Mouse (Mus musculus) retina, embryonic 14.5 days (tissue): ENCODE data around the gene Tspan14.
A peak's percentile ranks its signal among the peaks of the same experiment; 100 is the strongest.

Experiments used
- DNase-seq: peaks from one replicate; pipeline ENCODE4 v3.0.0-alpha.2; 2015; ENCODE audit warnings: low spot score

Gene Tspan14

DNA sequence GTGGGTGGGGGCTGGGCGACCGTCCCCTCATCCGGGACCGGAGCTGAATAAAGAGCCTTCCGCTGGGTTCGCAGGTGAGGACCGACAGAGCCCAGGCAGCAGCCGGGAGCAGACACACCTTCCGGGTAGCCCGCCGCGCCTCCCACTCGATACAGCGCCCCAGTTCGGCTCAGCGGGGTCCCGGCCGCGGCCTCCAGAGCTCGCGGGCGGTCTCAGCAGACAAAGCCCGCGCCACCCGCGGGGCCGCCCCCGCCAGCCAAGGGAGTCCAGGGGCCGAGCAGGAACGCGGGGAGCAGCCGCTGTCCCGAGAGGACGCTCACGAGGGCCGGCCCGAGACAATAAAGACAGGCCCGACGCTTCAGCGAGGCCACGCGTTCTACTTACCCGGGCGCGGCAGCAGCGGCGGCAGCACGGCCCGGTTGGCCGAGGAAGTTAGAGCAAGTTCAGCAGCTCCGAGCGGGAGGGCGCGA lies at the start of gene Tspan14:
TSS of gene Tspan14 (minus strand) at position 416 of the 470 bp plus-strand sequence.
- DNase-seq = no peak

DNA sequence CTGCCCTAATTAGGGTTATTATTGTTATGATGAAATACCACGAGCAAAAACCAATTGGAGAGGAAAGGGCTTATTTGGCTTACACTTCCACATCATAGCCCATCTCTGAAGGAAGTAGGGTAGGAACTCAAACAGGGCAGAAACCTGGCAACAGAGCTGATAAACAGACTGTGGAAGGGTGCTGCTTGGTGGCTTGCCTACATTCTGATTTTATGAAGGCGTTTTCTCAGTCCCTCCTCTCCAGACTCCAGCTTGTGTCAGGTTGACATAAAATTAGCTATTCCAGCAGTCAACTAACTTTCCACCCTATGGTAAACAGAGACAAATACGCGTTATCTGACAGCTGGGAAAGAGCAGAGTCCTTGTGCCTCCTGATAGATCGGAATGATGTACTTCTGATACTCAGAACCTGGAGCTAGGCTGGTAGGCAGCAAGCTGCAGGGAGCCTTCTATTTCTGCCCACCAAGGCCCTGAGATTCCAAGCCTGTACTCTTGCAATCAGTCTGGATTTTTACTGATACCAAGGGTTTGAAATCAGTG lies 48.2 kb upstream of the Tspan14 start:
- no peak for DNase-seq

DNA sequence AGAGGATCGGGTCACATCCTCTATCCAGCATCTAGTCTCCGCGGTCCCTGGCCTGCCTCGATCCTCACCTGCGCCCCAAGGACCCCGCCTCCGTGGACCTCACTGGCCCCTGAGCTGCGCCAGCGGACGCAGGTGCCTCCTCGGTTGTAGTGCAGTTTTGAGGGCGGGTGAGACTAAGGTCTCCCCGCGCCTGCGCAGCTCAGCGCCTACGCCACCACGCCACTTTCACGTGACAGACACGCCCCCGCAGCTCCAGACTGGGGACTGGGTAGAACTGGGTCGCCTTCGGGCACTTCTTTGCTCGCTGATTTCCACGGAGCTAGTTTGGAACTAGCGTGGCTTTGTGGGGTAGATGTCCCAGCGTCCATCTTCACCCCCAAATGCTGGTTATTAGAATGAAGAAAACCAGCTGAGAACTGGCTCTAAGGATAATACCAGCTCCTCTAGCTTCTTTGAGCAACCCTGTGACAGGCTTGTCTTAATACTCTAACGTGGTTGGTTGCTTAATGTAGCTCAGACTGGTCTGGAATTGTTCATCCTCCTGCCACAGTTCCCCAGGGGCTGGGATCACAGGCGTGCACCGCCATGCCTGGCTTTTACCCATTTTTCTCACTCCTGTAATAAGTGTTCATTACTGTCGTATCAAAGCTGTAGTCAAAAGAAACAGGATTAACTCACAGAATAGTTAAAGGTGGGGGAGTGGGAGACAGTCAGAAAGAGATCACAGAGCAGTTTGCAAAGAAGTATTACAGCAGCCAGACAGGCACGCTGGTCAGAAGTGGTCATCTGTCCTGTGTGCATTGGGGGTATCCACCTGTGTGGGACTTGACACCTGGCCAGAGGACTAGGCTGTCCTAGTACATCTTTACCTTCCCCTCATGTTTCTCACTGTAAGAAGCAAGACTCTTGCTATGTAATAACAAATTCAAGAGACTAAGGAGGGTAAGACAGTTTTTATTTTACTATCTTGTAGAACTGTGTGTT lies 47.3 kb upstream of the Tspan14 start, which contains the start of gene Fam213a:
TSS of gene Fam213a (minus strand) at position 159 of the 984 bp plus-strand sequence.
- DNase-seq = peak; percentile 91

DNA sequence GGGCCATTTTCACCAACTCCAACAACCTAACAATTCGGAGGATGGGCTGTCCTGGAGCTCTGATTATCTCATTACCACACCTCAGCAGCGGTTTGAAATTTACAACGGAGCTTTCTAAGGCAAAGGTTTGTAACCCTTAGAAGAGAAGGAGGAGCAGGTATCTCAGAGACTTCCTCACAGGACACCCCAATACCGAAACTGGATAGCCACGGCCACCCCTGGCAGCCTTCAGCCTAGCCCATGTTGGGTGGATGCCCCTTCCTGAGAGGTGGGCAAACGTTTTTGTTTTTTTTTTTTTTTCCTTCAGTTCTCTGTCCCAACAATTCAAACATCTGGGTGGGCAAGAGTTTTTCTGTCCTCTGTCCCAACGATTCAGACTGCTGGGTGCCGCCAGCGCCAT lies 46.5 kb upstream of the Tspan14 start:
- no peak for DNase-seq

DNA sequence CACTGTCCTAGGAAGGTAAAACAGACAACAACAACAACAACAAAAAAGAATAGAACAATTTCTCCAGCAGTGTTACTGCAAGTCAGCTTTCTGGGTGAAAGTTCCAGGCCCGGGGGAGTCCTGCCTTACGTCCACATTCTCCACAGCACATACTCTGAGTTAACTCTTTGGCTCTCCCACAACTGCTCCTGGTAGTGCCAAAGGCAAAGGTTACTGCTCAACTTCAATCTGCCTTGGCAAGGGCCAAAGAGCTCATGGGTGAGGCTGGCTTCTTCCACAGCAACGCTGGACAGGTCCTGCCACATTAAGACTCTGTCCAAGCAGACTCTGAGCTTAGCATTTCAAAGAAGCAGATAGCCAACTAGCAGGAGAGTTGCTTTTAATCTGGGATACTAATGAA lies 45.3 kb upstream of the Tspan14 start:
- no peak for DNase-seq

DNA sequence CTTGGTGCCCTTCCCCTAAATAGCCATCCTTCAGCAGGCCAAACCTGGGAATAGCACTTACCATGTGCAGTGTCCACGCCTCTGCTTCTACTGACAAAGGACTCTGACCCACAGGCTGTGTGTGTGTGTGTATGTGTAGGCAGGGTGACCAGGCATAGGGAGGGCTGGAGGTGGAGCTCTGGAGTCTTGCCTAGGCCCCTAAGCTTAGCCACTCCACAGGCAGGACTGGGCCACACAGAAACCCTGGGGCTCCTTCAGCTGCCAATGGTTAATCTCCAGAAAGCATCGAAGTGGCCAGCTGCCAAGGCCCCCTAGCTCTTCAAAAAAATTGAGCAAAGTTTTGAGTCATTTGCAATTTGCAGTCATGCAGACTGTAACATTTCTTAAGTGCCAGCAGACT lies 41.5 kb upstream of the Tspan14 start:
- no peak for DNase-seq

DNA sequence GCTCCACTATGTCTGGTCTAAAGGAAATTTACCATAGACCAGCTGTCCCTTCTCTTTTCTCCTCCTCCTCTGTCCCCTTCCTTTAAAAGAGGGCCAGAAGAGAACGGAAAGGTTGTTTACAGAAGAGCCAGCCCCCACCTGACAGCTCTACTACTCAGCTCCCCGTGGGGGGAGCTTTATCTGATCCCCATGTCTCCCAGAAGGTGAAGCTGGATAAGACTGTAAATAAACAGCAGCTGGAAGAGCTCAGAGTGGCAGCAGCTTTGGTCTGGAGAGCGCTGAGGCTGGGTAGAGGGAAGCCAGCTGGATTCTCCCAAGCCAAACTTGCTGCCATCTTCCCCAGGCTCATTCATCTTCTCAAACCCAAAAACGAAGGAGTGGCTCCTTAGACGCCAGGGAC lies 41.0 kb upstream of the Tspan14 start:
- DNase-seq = no peak

DNA sequence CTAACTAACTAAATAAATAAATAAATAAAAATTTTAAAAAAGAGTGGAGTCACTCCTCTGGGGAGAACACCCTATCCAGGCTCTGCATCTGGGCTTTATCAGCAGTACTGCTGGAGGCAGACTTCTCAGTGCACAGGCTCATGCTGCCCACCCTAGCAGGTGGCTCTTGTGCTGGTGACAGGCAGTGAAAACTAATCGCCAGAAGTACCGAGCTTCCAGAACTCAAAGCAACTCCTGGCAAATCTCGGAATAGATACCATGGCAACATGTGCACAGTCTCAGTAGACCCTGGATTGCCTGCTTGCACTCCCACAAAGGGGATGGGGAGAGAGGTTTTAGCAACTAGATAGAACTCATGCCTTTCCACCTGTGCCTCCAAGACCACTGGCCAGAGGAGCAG lies 40.3 kb upstream of the Tspan14 start:
- no peak for DNase-seq

DNA sequence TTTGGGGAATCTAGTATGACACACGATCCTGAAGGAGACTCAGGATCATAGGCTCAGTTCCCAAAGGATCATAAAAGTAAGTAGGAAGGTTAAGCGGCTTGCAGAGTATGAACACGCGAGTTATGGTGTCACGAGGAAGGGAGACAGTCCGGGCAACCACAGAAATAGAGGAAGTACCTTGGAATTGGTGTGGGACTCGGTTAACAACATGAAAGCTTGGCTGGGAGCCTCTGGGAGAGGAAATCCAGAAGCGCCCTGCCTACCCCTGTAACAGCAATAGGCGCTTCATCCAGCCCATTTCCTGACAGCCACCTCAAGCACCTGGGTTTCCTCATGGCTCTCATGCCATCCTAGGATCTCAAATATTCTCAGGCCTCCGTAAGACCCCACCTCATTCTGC lies 39.7 kb upstream of the Tspan14 start:
- DNase-seq = no peak

DNA sequence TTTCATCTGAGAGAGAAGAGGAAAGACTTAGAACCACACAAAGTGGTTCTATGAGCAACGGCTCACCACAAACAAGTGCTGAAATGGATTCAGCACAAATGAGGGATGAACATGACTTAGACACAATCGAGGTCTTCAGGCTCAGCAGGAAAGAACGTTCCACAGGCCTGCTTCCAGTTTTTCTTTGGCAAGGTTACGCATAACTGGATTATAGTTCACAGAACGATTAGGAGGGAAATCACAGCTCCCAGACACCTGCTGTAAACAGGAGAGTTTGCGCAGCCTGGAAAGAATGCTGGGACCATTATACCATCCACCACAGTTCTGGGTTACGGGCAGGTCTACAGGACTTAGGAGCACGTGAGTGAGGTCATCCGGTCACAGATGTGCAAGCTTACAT lies 39.1 kb upstream of the Tspan14 start:
- no peak for DNase-seq

DNA sequence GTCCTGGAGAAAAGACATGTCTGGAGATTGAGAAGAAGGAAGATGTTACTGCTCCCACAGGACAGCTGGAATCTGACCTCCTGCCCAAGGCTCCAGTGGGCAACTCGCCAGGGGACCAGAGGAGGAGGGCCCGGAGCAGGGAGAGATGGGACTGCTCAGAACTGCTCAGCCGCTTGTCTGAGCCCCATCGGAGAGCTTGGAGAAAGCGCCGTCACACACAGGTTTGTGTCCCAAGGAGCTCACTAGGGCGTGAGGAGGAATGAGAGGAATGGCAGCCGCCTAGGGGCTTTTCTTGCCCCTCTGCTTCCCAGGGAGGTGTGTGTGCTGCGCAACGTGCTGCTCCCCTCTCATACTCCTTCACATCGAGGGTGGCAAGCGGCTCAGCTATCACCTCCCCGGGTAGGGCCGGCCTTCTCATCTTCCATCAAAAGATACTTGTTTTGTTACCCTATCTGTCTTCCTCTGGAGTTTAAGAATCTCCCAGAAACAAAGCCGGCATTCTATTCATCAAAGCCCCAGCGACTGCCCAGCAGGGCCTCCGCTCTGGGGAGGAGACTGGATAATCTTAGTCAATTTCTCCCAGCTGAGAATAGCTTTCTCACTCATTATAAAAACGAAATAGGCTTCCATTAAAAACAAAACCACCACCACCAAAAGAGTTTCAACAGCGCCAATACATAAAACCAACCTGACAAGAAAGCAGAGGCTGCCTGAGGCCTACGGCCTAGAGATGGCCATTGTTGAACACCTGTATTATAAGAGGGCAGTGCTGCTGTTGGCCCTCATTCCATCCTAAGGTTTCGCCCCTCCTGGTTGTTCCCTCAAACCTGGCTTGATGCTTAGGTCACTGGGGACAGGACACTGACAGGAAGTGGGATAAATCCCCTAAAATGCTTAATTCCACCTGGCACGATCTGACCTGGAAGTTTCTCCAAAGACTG lies 37.9 kb upstream of the Tspan14 start:
- peak; percentile 35 for DNase-seq

DNA sequence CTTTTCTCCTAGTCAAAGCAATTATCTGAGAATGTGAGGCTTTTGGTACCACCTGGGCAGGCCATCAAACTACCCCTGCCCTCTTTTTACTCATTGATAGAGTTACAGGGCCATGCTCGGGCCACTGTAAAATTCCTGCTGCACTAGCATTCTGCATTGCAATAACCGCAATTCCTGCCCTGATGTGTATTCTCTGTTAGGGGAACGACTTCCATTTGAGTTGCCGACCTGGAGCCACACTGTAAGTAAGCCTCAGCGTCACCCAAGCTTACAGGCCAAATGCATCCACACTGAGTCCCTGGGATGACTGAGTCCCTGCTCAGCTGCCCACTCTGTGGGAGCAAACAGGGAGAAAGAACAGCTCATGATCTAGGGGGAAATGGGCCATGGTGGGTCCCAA lies 35.0 kb upstream of the Tspan14 start:
- no peak for DNase-seq

DNA sequence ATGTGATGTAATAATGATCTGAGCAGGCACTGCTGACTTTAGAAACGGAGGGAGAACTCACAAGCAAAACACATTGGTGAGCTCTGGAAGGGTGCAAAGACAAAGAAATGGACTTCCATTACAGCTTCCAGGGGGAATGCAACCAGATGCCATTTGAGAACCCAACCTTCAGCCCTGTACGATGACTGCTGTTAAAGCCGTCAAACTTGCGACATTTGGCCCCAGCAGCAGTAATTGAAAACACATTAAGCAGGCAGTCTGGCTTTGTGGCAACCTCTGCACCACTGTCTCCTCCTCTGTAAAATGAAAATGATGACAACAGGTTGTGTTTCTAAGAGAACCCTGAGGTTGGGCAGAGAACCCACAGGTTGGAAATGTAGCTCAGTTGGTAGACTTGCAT lies 34.2 kb upstream of the Tspan14 start:
- no peak for DNase-seq

DNA sequence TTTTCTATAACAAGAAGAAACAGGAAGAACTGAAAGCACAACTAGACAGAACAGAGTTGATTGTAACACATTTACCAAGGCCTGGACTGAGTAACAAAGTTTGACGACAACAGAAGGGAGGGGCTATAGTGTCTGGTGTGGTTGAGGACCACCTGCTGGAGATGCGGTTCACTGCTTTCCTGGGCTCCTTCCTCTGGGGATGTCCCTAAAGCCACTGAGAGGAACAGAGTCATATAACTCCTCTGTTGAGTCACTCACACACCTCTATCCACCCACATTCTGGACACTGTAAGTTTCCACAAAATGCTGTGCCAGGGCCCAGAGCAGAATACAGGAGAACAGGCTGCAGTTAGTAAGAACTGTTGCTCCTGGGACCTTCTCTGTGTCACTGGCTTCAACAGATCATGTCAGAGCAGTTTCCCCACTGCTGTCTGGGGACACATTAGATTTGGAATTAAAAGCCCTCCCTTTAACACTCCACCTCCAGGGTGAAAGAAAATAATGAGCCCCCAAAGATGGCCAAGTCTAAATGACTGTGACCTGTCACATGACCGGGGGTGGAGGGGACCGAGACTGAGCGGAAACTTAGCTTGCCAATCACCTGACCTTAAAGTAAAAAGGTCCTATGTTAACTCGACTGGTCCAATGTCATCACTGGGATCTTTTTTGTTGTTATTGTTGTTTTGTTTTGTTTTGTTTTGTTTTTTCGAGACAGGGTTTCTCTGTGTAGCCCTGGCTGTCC lies 33.5 kb upstream of the Tspan14 start:
- no peak for DNase-seq

DNA sequence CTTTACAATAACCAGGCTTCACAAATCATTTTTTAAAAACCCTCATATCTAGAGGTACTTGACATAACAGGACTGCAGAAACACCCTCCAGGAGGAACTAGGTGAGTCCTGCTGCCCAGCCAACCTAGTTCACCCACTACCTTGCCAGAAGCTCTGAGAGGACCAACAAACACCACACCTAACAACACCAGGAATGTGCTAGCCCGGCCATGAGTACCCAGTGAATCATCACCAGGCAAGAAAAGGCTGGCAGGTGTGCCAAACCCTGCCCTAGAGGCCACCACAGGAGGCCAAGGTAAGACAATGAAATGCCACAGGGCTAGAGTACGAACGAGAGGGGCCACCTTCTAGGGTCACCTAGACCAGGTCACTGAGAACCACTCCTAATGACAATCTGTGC lies 29.6 kb upstream of the Tspan14 start:
- DNase-seq = no peak

DNA sequence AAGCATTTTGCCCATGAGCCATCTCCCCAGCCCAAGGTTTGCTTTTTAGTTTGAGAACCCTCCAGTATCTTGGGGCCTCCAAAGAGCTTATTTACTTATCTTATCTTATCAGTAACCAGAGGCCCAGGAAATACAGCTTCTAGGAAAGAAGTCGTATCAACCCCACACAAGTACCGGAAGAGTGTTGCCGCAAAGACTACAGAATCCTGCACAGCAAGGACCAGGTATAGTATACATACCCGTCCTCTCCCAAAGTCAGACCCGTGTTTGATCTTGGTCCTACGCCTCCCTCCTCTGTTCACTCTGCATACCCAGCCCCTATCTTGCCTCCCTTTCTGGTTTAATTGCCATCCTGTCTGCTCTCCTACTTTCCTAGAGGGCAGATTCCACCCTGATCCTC lies 25.9 kb upstream of the Tspan14 start:
- DNase-seq = no peak

DNA sequence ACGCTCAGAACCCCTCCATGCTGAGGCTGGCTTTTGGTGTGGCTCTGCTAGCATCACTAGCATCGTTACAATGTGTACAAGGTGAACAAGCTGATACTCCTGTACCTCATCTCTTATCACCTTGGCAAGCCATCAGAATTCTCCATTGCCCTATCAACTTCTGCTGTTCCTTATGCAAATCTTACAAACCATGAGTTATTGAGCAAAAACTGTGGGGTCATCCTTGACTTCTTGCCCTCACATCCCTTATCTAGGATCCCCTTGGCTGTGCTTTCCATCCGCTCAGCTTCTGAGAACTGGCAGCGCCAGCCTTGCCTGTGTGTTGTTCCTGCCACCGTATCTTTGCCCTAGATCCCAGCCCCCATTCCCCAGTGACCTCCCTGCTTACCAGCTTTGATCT lies 22.2 kb upstream of the Tspan14 start:
- DNase-seq = no peak

DNA sequence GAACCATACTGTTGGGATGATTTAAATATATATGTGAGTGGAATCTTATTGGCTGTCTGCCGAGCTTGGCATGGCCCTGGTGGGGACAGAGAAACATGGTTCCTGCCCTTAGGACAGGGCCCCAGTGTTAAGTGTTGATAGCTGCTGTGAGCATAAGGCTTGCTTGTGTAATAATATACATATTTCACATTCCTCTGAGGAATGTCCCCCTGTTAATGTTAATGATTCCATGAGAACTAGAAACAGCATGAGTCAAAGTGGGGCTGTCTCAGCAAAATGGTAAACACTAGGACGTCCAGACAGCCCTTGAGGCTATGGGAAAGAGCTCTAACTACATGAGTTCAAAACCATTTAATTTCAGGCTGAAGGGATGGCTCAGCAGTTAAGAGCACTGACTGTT lies 20.6 kb upstream of the Tspan14 start:
- DNase-seq = no peak

DNA sequence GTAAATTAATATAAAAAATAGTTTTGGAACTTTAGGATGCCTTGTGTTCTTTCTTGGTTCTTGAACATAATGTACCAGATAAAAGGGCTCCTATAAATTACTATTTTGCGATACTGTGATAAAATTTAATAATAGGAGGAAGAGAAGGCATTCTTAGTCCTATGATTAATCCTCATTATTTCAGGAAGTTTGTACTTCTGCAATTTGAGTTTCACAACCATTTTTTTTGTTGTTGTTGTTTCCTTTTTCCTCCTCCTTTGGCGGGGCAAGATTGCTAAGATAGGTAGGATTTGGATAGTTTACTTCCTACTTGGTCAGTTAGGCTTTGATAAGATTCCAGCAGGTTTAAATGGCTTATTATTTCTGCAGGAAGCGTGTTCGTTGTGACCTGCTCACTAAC lies 19.0 kb upstream of the Tspan14 start:
- no peak for DNase-seq

DNA sequence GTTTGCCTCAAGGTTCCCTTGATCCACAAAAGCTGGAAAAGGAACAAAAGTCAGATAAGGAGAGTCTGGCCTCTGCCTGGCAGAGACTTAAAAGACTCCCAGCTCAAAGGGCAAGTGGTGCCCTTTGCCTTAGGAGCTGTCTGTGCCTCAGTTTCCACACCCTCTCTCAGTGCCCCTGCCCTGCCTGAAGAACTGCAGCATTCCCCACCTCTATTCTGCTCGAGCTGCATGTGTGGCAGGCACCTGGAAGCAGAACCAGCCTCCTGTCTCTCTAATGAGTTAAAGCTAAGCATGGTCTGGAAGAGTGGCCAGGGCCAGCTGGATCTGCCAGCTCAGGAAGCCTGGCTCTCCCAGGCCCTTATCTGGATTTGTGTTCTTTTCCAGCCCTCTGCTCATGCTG lies 13.1 kb upstream of the Tspan14 start:
- no peak for DNase-seq

DNA sequence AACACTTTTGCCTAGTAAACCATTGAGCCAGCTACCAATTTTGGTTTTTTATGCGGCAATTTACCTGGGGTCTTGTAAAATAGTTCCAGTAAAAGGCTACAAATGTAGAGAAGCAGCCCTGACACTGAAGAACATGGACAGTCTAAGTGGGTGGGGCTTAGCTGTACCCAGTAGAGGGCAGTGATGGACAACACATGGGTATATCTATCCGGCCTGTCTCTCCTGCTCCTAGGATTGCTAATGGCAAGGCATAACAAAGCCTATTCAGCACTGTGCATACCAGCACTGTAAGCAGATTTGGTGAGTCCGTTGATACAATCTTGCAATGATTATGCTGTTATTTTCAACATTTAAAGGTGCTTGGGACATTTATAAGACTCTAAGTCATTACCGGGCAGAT lies 12.4 kb upstream of the Tspan14 start:
- DNase-seq = peak; percentile 60
